Mouse (Mus musculus) testis, adult 2 months (tissue): ENCODE data around the gene Bdkrb2.

Source experiments
- CTCF ChIP-seq: fragments of 200-500 bp; IDR thresholded peaks from 2 replicates; pipeline ENCODE4 v1.5.1; 2012; ENCODE audit warnings: low read depth, mild to moderate bottlenecking, inconsistent platforms, low read length, moderate library complexity; ENCODE audit not compliant: control insufficient read depth, insufficient read depth, insufficient replicate concordance
- POLR2A ChIP-seq: fragments of 200-500 bp; IDR thresholded peaks from 2 replicates; pipeline ENCODE4 v1.6.1; 2012; ENCODE audit warnings: low read depth, mild to moderate bottlenecking, inconsistent platforms, low read length, moderate library complexity; ENCODE audit not compliant: control insufficient read depth

- TF ChIP-seq CTCF (no peak), POLR2A (no peak)
These were observed 17.2 kb upstream of the Bdkrb2 start for GRCm38 (mm10) chr12:105545696-105546435.
